In genomic region chr5:113630116-113630515, GRCm38 (mm10) we compare ENCODE assay signal across 14 mouse cellular contexts.
"Had no signal": no experiment of that assay in that cellular context is flagged by ENCODE, and none has a peak within 500 bp of the region (broad histone marks: within the 10 kb centered on the region; RNA-seq: fewer than 3 reads in every experiment).

No protein-coding gene starts in this region.

- DNase-seq: kidney, adult 18-20 months; kidney, postnatal 14 days; liver; midbrain, embryonic 14.5 days; retina, postnatal 1 day; right cerebral cortex, postnatal 4 days; spleen, adult 18-20 months; thymus, adult 18-20 months; thymus, postnatal 14 days had no signal

- H3K27me3 ChIP-seq: neural tube, embryonic 13.5 days had no signal

- H3K4me3 ChIP-seq: left cerebral cortex, adult 2 months; limb, embryonic 12.5 days; midbrain, embryonic 10.5 days; neural tube, embryonic 13.5 days had no signal

- H3K27ac ChIP-seq: left cerebral cortex, adult 2 months; limb, embryonic 12.5 days; liver, embryonic 14.5 days; midbrain, embryonic 10.5 days; neural tube, embryonic 13.5 days had no signal

- H3K4me2 ChIP-seq: limb, embryonic 12.5 days; neural tube, embryonic 13.5 days had no signal

- H3K9me3 ChIP-seq: limb, embryonic 12.5 days; midbrain, embryonic 10.5 days; neural tube, embryonic 13.5 days had no signal

- H3K36me3 ChIP-seq: limb, embryonic 12.5 days; midbrain, embryonic 10.5 days; neural tube, embryonic 13.5 days had no signal

- H3K9ac ChIP-seq: limb, embryonic 12.5 days; liver, embryonic 14.5 days; neural tube, embryonic 13.5 days had no signal
